In genomic region chr16:33683206-33684161, GRCm38 (mm10) we compare ENCODE assay signal across 7 mouse cellular contexts. TPM values are rescaled to one million over a fixed set of nuclear protein-coding genes. Genes with fewer than 3 reads are reported as not detected.
DNase-seq lines count a peak whose midpoint lies in the region; ATAC-seq lines count a peak whose summit lies in the region.

No protein-coding gene starts in this region.

- H3K27ac ChIP-seq in neural tube, embryonic 11.5 days (ENCODE audit: low read depth, low read length): no peak overlapping the region
- H3K27ac ChIP-seq in heart, embryonic 15.5 days: peak overlapping the region; percentile 90
- H3K27ac ChIP-seq in midbrain, embryonic 10.5 days (replicated peaks): peak overlapping the region; percentile 97

- ATAC-seq in neural tube, embryonic 11.5 days (ENCODE audit: insufficient read depth, low FRiP score, low TSS enrichment): 0 out of 2 replicates have a peak, but pooled peaks have one; percentile 8
- ATAC-seq in heart, embryonic 15.5 days (replicated peaks; ENCODE audit: insufficient number of reproducible peaks, insufficient read depth, low FRiP score, low read depth): no peak

- H3K36me3 ChIP-seq in neural tube, embryonic 11.5 days (ENCODE audit: control insufficient read depth, insufficient read depth, low read length): no peaks in the 10 kb centered on the region
- H3K36me3 ChIP-seq in heart, embryonic 15.5 days: no peaks in the 10 kb centered on the region
- H3K36me3 ChIP-seq in midbrain, embryonic 10.5 days: peaks cover 10% of the 10 kb centered on the region

- peak; percentile 49 for DNase-seq in neural tube, embryonic 11.5 days (ENCODE audit: low spot score)
- no peak for DNase-seq in neural tube, embryonic 10.5 days (ENCODE audit: extremely low spot score, low spot score)
- DNase-seq in embryo, embryonic 10.5 days (ENCODE audit: low spot score): peak; percentile 68
- DNase-seq in midbrain, embryonic 10.5 days (ENCODE audit: low spot score): no peak
- DNase-seq in ovary, postnatal 36 days (ENCODE audit: low spot score): no peak
- no peak for DNase-seq in ovary, postnatal 14 days (ENCODE audit: low spot score)

- H3K4me3 ChIP-seq in neural tube, embryonic 11.5 days (ENCODE audit: low read depth, low read length): peak overlapping the region; percentile 79
- H3K4me3 ChIP-seq in heart, embryonic 15.5 days: peak overlapping the region; percentile 85
- H3K4me3 ChIP-seq in midbrain, embryonic 10.5 days: peak overlapping the region; percentile 93

- H3K4me2 ChIP-seq in neural tube, embryonic 11.5 days (ENCODE audit: low read depth): peak overlapping the region; percentile 74
- H3K4me2 ChIP-seq in heart, embryonic 15.5 days: peak overlapping the region; percentile 74

- H3K4me1 ChIP-seq in neural tube, embryonic 11.5 days (ENCODE audit: control insufficient read depth, insufficient read depth, low read length): peaks cover 7% of the 10 kb centered on the region
- peaks cover 41% of the 10 kb centered on the region for H3K4me1 ChIP-seq in heart, embryonic 15.5 days (replicated peaks)
- H3K4me1 ChIP-seq in midbrain, embryonic 10.5 days: peaks cover 67% of the 10 kb centered on the region

- H3K9me3 ChIP-seq in neural tube, embryonic 11.5 days (ENCODE audit: control insufficient read depth, low read length): no peaks in the 10 kb centered on the region
- H3K9me3 ChIP-seq in heart, embryonic 15.5 days (replicated peaks): no peaks in the 10 kb centered on the region
- H3K9me3 ChIP-seq in midbrain, embryonic 10.5 days (replicated peaks): no peaks in the 10 kb centered on the region

- no peaks in the 10 kb centered on the region for H3K27me3 ChIP-seq in neural tube, embryonic 11.5 days (ENCODE audit: control insufficient read depth, insufficient read depth, low read length)
- no peaks in the 10 kb centered on the region for H3K27me3 ChIP-seq in heart, embryonic 15.5 days
- H3K27me3 ChIP-seq in midbrain, embryonic 10.5 days (ENCODE audit: low read depth, poor library complexity, severe bottlenecking): no peaks in the 10 kb centered on the region

- H3K9ac ChIP-seq in neural tube, embryonic 11.5 days (ENCODE audit: low read length): peak overlapping the region; percentile 94; the same call in 1 of the 2 replicates
- H3K9ac ChIP-seq in heart, embryonic 15.5 days: peak overlapping the region; percentile 93

- WGBS in neural tube, embryonic 11.5 days: 59% methylated on average over 13 of the region's 13 CpGs
- WGBS in heart, embryonic 15.5 days: 65% methylated on average over 13 of the region's 13 CpGs
- WGBS in midbrain, embryonic 10.5 days: 61% methylated on average over 13 of the region's 13 CpGs

RNA-seq across cellular contexts. Expression of gene Heg1, which starts 0.7 kb away (rescaled TPM):
- polyA plus RNA-seq in neural tube, embryonic 11.5 days (2014; fragmentation: Nextera tagmentation; extraction: Ambion mirVana): 21.9 and 22.4 TPM in 2 replicates
- polyA plus RNA-seq in heart, embryonic 15.5 days (2015; fragmentation: Nextera tagmentation; extraction: Ambion mirVana): 30.5 and 42.5 TPM in 2 replicates
- 34.3 and 45.7 TPM in 2 replicates for polyA plus RNA-seq in midbrain, embryonic 10.5 days (2016; fragmentation: Nextera tagmentation; extraction: Ambion mirVana)

Comparison
In these comparisons a context has a peak if more than half of its experiments do, and no peak if none do; other contexts are left out.
1. DNase-seq: peak in neural tube, embryonic 11.5 days (single experiment) and embryo, embryonic 10.5 days (single experiment); none in neural tube, embryonic 10.5 days (single experiment), midbrain, embryonic 10.5 days (single experiment), ovary, postnatal 36 days (single experiment) and ovary, postnatal 14 days (single experiment).
2. Peak in every context shown above with its lines, with median percentiles within 50 percentile points of each other: H3K4me3 ChIP-seq.